Mouse (Mus musculus) G1E (cell line): ENCODE results near the gene Dmwd.

Experiments used
- CTCF ChIP-seq: IDR thresholded peaks from 2 replicates; pipeline ENCODE4 v1.5.1; 2012; ENCODE audit warnings: low read depth, low read length, inconsistent platforms, mixed read lengths
- GATA1 ChIP-seq: IDR thresholded peaks from 2 replicates; pipeline ENCODE4 v1.6.1; 2012; ENCODE audit warnings: borderline replicate concordance, low read length, inconsistent platforms, mixed read lengths
- POLR2AphosphoS5 ChIP-seq: IDR thresholded peaks from 2 replicates; pipeline ENCODE4 v1.6.1; 2012; ENCODE audit warnings: low read depth, low read length, inconsistent platforms; ENCODE audit not compliant: insufficient replicate concordance
- TAL1 ChIP-seq: conservative IDR thresholded peaks from 2 replicates; pipeline ENCODE4 v1.6.1; 2012; ENCODE audit warnings: low read depth, low read length, inconsistent platforms, mixed read lengths

DNA sequence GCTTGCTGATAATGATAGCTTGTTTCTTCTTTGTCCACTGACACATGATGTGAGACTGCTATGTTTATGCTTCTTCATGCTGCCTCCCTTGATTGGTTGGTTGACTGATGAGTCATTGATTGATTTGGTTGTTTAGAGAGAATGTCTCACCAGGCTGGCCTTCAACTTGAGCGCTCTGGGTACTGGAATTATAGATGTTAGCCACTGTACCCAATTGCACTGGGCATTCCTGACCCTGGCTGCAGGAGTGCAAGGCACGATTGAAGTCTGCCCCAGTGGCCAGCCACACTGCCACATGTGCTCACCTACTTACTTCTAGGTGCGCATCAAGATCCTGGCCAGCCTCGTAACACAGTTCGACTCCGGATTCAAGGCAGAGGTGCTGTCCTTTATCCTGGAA lies 31.4 kb upstream of the Dmwd start:
- no peak for TF ChIP-seq CTCF
- no peak for TF ChIP-seq TAL1
- no peak for TF ChIP-seq GATA1
- no peak for TF ChIP-seq POLR2AphosphoS5
